Mouse (Mus musculus): ENCODE measurements around the gene Vmn1r159.
"Not testable (repeated sequence)": the region's sequence is repeated elsewhere in the genome, so short reads cannot be mapped to it uniquely, and the experiment has no call there.

Gene Vmn1r159

GRCm38 (mm10) chr7:22843505-22843904 lies at the start of gene Vmn1r159:
Gene Vmn1r159 (minus strand): TSS chr7:22843605.
- DNase-seq = not testable (repeated sequence)

GRCm38 (mm10) chr7:22870924-22871323 lies 27.5 kb upstream of the Vmn1r159 start, which contains the start of gene Vmn1r160:
Gene Vmn1r160 (plus strand): TSS chr7:22871224.
- DNase-seq = not testable (repeated sequence)

Measured in kidney, postnatal 4 days (tissue).